Mouse (Mus musculus) thymus, adult 2 months (tissue): ENCODE measurements around the gene Fam114a1. TPM values are rescaled to one million over a fixed set of nuclear protein-coding genes. Genes with fewer than 3 reads are reported as not detected.
A peak's percentile ranks its signal among the peaks of the same experiment; 100 is the strongest.

ENCODE experiments used
- DNase-seq: peaks from one replicate; pipeline ENCODE4 v3.0.0; 2021
- H3K27ac ChIP-seq: fragments of 200-500 bp; 2 replicates; pipeline ENCODE4 v1.5.1; 2012; ENCODE audit warnings: low read length, control low read depth; ENCODE audit not compliant: control insufficient read depth, insufficient read depth
- H3K27me3 ChIP-seq: fragments of 200-500 bp; 2 replicates; pipeline ENCODE4 v1.6.1; 2012; ENCODE audit warnings: mild to moderate bottlenecking, low read length, moderate library complexity, mixed read lengths; ENCODE audit not compliant: control insufficient read depth, insufficient read depth
- H3K36me3 ChIP-seq: fragments of 200-500 bp; 2 replicates; pipeline ENCODE4 v1.6.1; 2012; ENCODE audit warnings: mild to moderate bottlenecking, low read length, moderate library complexity; ENCODE audit not compliant: control insufficient read depth, insufficient read depth
- H3K4me1 ChIP-seq: fragments of 200-500 bp; replicated peaks from 2 replicates; pipeline ENCODE4 v1.6.1; 2012; ENCODE audit warnings: low read length; ENCODE audit not compliant: control insufficient read depth, insufficient read depth
- H3K4me3 ChIP-seq: fragments of 200-500 bp; 2 replicates; pipeline ENCODE4 v1.5.1; 2012; ENCODE audit warnings: mild to moderate bottlenecking, low read length, control low read depth, moderate library complexity; ENCODE audit not compliant: control insufficient read depth, insufficient read depth
- CTCF ChIP-seq: fragments of 200-500 bp; IDR thresholded peaks from 2 replicates; pipeline ENCODE4 v1.5.1; 2012; ENCODE audit warnings: mild to moderate bottlenecking, control low read depth, low read length, moderate library complexity, borderline replicate concordance; ENCODE audit not compliant: control insufficient read depth, poor library complexity, insufficient read depth; ENCODE audit errors: extremely low read depth
- POLR2A ChIP-seq: fragments of 200-500 bp; IDR thresholded peaks from 2 replicates; pipeline ENCODE4 v1.6.1; 2012; ENCODE audit warnings: mild to moderate bottlenecking, low read length, control low read depth, moderate library complexity; ENCODE audit not compliant: control insufficient read depth, poor library complexity, insufficient read depth; ENCODE audit errors: extremely low read depth
- WGBS: fragments of 180-500 bp; shearing (Covaris S2); methylation state at CpG from one replicate; pipeline ENCODE4 v1.1.7; 2018; 5-methylcytosine and 5-hydroxymethylcytosine counted together
- polyA plus RNA-seq: library from polyadenylated mRNA; depleted of rRNA; stranded (reverse); fragments of >200 nt; gene quantifications from 2 replicates; pipeline ENCODE4 v1.2.3, GENCODE M21; 2012

Gene Fam114a1
- polyA plus RNA-seq, 1 experiment: 6.8 TPM

- peak; percentile 29 for DNase-seq
- no peak for TF ChIP-seq CTCF
- TF ChIP-seq POLR2A: no peak
- 6% methylated on average over 22 of the region's 22 CpGs for WGBS
- Histone ChIP-seq H3K27ac (peak overlapping the region; percentile 50), H3K4me1 (peaks cover 13% of the 10 kb centered on the region), H3K27me3 (no peaks in the 10 kb centered on the region), H3K4me3 (peak overlapping the region; percentile 55), H3K36me3 (no peaks in the 10 kb centered on the region)
These were observed 10.7 kb upstream of the Fam114a1 start for GRCm38 (mm10) chr5:64958991-64959842.

DNA sequence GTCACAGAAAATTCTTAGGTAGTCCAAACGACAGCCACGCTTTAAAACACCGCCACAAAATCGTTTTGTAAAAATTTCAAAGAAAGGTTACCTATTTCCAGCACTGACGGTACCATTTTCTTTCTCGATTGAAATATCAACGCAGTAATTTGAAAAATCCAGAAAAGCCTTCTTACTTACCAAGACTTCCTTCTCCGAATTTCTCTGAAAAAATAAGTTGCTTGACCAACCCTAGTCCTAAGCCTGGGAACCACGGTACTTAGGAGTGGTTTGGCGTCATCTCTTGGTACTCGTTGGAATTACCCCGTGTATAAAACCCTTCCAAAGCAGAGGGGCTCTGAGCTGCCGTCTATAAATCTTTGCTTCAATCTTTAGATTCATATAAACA is 10.0 kb upstream of the Fam114a1 start, which contains the start of gene Tlr6:
Gene Tlr6 (minus strand): TSS at position 255 of the 388 bp plus-strand sequence.
- Histone ChIP-seq H3K27ac (peak within 1 kb of the TSS; percentile 50), H3K4me1 (peaks cover 13% of the 10 kb centered on the region), H3K4me3 (peak within 1 kb of the TSS; percentile 55), H3K36me3 (no peaks in the 10 kb centered on the region), H3K27me3 (no peaks in the 10 kb centered on the region)
- WGBS: 5% methylated on average over 13 of the region's 13 CpGs
- peak; percentile 66 for DNase-seq
- no peak for TF ChIP-seq CTCF
- no peak for TF ChIP-seq POLR2A

DNA sequence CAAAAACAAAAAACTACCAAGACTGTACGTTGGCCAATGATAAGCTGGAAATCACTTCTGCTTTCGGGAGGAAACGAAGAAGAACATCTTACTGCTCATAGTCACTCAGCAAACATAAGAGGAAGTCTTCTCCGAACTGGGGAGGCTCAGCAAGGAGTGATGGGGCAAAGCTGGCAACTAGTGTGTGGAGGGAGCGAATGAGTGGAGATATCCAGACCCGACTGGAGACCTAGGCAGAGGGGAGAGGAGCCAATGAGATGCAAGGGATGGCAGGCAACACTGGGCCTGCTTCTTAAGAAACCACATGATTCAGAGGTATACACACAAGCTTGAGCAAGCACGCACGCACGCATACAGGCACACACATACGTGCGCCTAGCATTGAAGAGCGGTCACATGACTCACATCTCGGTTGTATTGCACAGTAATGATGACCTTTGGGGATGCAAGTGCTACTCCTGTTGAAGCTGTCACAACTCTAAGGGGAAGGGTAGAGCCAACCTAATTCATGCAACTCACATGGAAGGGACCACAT is 8.9 kb upstream of the Fam114a1 start:
- no peak overlapping the region for H3K4me3 ChIP-seq
- DNase-seq: no peak
- 53% methylated on average over 13 of the region's 13 CpGs for WGBS
- H3K36me3 ChIP-seq: no peaks in the 10 kb centered on the region
- H3K4me1 ChIP-seq: peaks cover 13% of the 10 kb centered on the region
- no peak overlapping the region for H3K27ac ChIP-seq
- TF ChIP-seq CTCF (no peak), POLR2A (no peak)
- no peaks in the 10 kb centered on the region for H3K27me3 ChIP-seq

- no peak for TF ChIP-seq POLR2A
- no peak for TF ChIP-seq CTCF
- 98% methylated on average over 5 of the region's 5 CpGs for WGBS
These were observed 6.6 kb upstream of the Fam114a1 start for GRCm38 (mm10) chr5:64963271-64963670.

GRCm38 (mm10) chr5:64963735-64964134 is 6.1 kb upstream of the Fam114a1 start:
- Histone ChIP-seq H3K4me3 (no peak overlapping the region), H3K27ac (no peak overlapping the region), H3K36me3 (no peaks in the 10 kb centered on the region), H3K27me3 (no peaks in the 10 kb centered on the region), H3K4me1 (peaks cover 10% of the 10 kb centered on the region)
- over 99% methylated on average over 3 of the region's 3 CpGs for WGBS
- no peak for DNase-seq
- TF ChIP-seq CTCF: no peak
- TF ChIP-seq POLR2A: no peak

More at GRCm38 (mm10) chr5:64963271-64963670, 6.6 kb upstream of the Fam114a1 start:
- H3K4me1 ChIP-seq: peaks cover 12% of the 10 kb centered on the region
- no peak for DNase-seq
- no peak overlapping the region for H3K27ac ChIP-seq
- H3K27me3 ChIP-seq: no peaks in the 10 kb centered on the region
- no peak overlapping the region for H3K4me3 ChIP-seq
- no peaks in the 10 kb centered on the region for H3K36me3 ChIP-seq

DNA sequence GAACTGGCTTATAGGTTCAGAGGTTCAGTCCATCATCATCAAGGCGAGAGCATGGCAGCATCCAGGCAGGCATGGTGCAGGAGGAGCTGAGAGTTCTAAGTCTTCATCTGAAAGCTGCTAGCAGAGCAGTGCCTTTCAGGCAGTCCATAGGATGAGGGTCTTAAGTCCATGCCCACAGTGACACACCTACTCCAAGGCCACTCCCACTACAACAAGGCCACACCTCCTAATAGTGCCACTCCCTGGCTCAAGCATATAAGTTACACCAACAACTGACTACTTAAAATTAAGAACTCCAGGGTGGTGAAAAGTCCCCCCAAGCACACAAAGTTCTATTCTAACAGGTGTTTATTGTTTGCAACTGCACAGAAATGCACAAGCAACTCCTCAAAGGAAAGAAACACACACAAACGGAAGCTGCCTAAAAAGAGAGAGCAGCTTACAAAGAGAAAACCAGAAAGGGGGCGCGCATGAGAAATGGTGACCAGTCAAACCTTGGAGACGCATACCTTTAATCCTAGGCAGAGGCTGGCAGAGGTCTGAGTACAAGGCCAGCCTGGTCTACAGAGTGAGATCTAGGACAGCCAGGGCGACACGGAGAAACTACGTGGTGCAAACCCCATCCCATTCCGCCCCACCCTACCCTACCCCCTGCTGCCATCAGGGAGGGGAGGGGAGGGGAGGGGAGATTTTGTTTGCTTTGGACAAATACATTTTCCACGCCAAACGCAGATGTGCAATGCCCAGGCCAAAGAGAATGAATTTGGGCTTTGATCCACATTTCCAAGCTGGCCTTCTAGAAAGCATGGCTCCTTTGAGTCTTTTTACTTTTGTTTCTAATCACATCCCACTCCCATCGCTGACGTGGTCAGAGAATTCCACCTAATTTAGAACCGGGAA is 660 bp upstream of the Fam114a1 start:
- WGBS: 7% methylated on average over 14 of the region's 14 CpGs
- Histone ChIP-seq H3K27ac (no peak overlapping the region), H3K4me1 (peaks cover 12% of the 10 kb centered on the region), H3K27me3 (peaks cover 11% of the 10 kb centered on the region), H3K4me3 (peak overlapping the region; percentile 88), H3K36me3 (no peaks in the 10 kb centered on the region)
- TF ChIP-seq POLR2A (no peak), CTCF (no peak)
- peak; percentile 29 for DNase-seq
